Mouse (Mus musculus) urinary bladder, postnatal 25 days (tissue): ENCODE data around the gene Grb2.

ENCODE experiments used
- DNase-seq: peaks from one replicate; pipeline ENCODE4 v3.0.0; 2022; ENCODE audit warnings: low spot score

Grb2 gene

GRCm38 (mm10) chr11:115686369-115686768 lies 22.0 kb downstream of the Grb2 start:
- no peak for DNase-seq

- no peak for DNase-seq
Observed at GRCm38 (mm10) chr11:115685954-115686353, 22.4 kb downstream of the Grb2 start.

- no peak for DNase-seq
Observed at GRCm38 (mm10) chr11:115684877-115685276, 23.5 kb downstream of the Grb2 start.

- no peak for DNase-seq
Observed at GRCm38 (mm10) chr11:115683326-115683725, 25.1 kb downstream of the Grb2 start.

GRCm38 (mm10) chr11:115682411-115682810 lies 26.0 kb downstream of the Grb2 start:
- DNase-seq, result no peak

GRCm38 (mm10) chr11:115679554-115680238 lies 28.7 kb downstream of the Grb2 start:
- DNase-seq, result no peak

- DNase-seq, result no peak
Observed at GRCm38 (mm10) chr11:115678861-115679260, 29.5 kb downstream of the Grb2 start.

- DNase-seq, result no peak
Observed at GRCm38 (mm10) chr11:115677511-115677910, 30.9 kb downstream of the Grb2 start.

GRCm38 (mm10) chr11:115676738-115677137 lies 31.7 kb downstream of the Grb2 start:
- DNase-seq, result no peak

- no peak for DNase-seq
Observed at GRCm38 (mm10) chr11:115674235-115674865, 34.0 kb downstream of the Grb2 start.

- DNase-seq, result no peak
Observed at GRCm38 (mm10) chr11:115673471-115674234, 34.7 kb downstream of the Grb2 start.

GRCm38 (mm10) chr11:115672226-115672987 lies 36.0 kb downstream of the Grb2 start:
- no peak for DNase-seq

- DNase-seq, result no peak
Observed at GRCm38 (mm10) chr11:115670451-115671050, 37.8 kb downstream of the Grb2 start.

GRCm38 (mm10) chr11:115663676-115664335 lies 44.6 kb downstream of the Grb2 start:
- DNase-seq, result no peak

- no peak for DNase-seq
Observed at GRCm38 (mm10) chr11:115660376-115660775, 48.0 kb downstream of the Grb2 start.

- DNase-seq, result peak; percentile 15
Observed at GRCm38 (mm10) chr11:115658521-115658920, 49.9 kb downstream of the Grb2 start.

- DNase-seq, result no peak
Observed at GRCm38 (mm10) chr11:115654128-115654527, 54.3 kb downstream of the Grb2 start.

GRCm38 (mm10) chr11:115653194-115653593 lies 55.2 kb downstream of the Grb2 start:
- DNase-seq, result no peak

GRCm38 (mm10) chr11:115651680-115652079 lies 56.7 kb downstream of the Grb2 start:
- DNase-seq, result no peak

- DNase-seq, result no peak
Observed at GRCm38 (mm10) chr11:115649706-115650105, 58.7 kb downstream of the Grb2 start.

- DNase-seq, result peak; percentile 58
Observed at GRCm38 (mm10) chr11:115647459-115647858, 60.9 kb downstream of the Grb2 start.
